Mouse (Mus musculus) spleen, adult 18-20 months (tissue): Measurements from ENCODE around the gene Gdpd5.
"Not testable (repeated sequence)": the region's sequence is repeated elsewhere in the genome, so short reads cannot be mapped to it uniquely, and the experiment has no call there.

Experiments
- DNase-seq, 2 experiments: peaks; one replicate each; pipeline ENCODE4 v3.0.0; 2022; ENCODE audit warnings: mixed read lengths in 2 of 2

The Gdpd5 gene

GRCm38 (mm10) chr7:99374325-99374724, 6.9 kb upstream of the Gdpd5 start:
- DNase-seq: not testable (repeated sequence)

- peak; percentile 54 to 85 for DNase-seq
Measured at GRCm38 (mm10) chr7:99375455-99375854, 5.8 kb upstream of the Gdpd5 start.

GRCm38 (mm10) chr7:99378870-99379269, 2.3 kb upstream of the Gdpd5 start:
- no peak for DNase-seq

GRCm38 (mm10) chr7:99380491-99381213, 562 bp upstream of the Gdpd5 start:
- peak in 1 of 2 experiments; percentile 27 for DNase-seq

- DNase-seq: no peak
Measured at GRCm38 (mm10) chr7:99382088-99383000, 1.1 kb downstream of the Gdpd5 start.

- no peak for DNase-seq
Measured at GRCm38 (mm10) chr7:99383246-99383645, 2.0 kb downstream of the Gdpd5 start.

GRCm38 (mm10) chr7:99384101-99384611, 2.9 kb downstream of the Gdpd5 start:
- DNase-seq: no peak

- DNase-seq: no peak
Measured at GRCm38 (mm10) chr7:99386030-99386429, 4.8 kb downstream of the Gdpd5 start.

GRCm38 (mm10) chr7:99386811-99387210, 5.6 kb downstream of the Gdpd5 start:
- no peak for DNase-seq

GRCm38 (mm10) chr7:99387356-99387755, 6.1 kb downstream of the Gdpd5 start:
- no peak for DNase-seq

- DNase-seq: no peak
Measured at GRCm38 (mm10) chr7:99390559-99390958, 9.3 kb downstream of the Gdpd5 start.

- DNase-seq: no peak
Measured at GRCm38 (mm10) chr7:99392696-99393095, 11.5 kb downstream of the Gdpd5 start.

- no peak for DNase-seq
Measured at GRCm38 (mm10) chr7:99393711-99394325, 12.6 kb downstream of the Gdpd5 start.

GRCm38 (mm10) chr7:99395385-99395784, 14.2 kb downstream of the Gdpd5 start:
- no peak for DNase-seq

- DNase-seq: no peak
Measured at GRCm38 (mm10) chr7:99395908-99396616, 14.8 kb downstream of the Gdpd5 start.

GRCm38 (mm10) chr7:99396994-99397659, 15.9 kb downstream of the Gdpd5 start:
- DNase-seq: no peak

- DNase-seq: no peak
Measured at GRCm38 (mm10) chr7:99401373-99401772, 20.2 kb downstream of the Gdpd5 start.

- no peak for DNase-seq
Measured at GRCm38 (mm10) chr7:99402477-99402876, 21.3 kb downstream of the Gdpd5 start.

GRCm38 (mm10) chr7:99403254-99403653, 22.0 kb downstream of the Gdpd5 start:
- DNase-seq: no peak

- no peak for DNase-seq
Measured at GRCm38 (mm10) chr7:99404031-99404735, 23.0 kb downstream of the Gdpd5 start.
